Comparison of ENCODE assay signal across 9 mouse cellular contexts in genomic region chr17:86496123-86496771, GRCm38 (mm10). TPM values are rescaled to one million over a fixed set of nuclear protein-coding genes. Genes with fewer than 3 reads are reported as not detected.
DNase-seq lines count a peak whose midpoint lies in the region; ATAC-seq and TF ChIP-seq lines count a peak whose summit lies in the region.
"Had no signal": no experiment of that assay in that cellular context is flagged by ENCODE, and none has a peak within 500 bp of the region (broad histone marks: within the 10 kb centered on the region; RNA-seq: fewer than 3 reads in every experiment).

No protein-coding gene starts in this region.

- no peaks in the 10 kb centered on the region for H3K4me1 ChIP-seq in hindbrain, embryonic 11.5 days (replicated peaks; ENCODE audit: control insufficient read depth, insufficient read depth, low read length)
- H3K4me1 ChIP-seq in hindbrain, embryonic 13.5 days (replicated peaks): peaks cover 5% of the 10 kb centered on the region; the same call in 1 of the 2 replicates
- H3K4me1 ChIP-seq in ES-E14 (ENCODE audit: control insufficient read depth in 2 of 2, insufficient read depth in 2 of 2, low read length in 2 of 2, poor library complexity in 1 of 2): no peaks in the 10 kb centered on the region

- peak; percentile 55; the same call in 1 of the 2 replicates for TF ChIP-seq CTCF in brain, embryonic 14.5 days (IDR thresholded peaks at IDR 0.05; ENCODE audit: borderline replicate concordance, extremely low read depth, insufficient read depth, insufficient read length)

- in situ Hi-C loops in ES-E14 (cut with MboI; ENCODE audit: low sequenced_read_pairs in 2 of 2, unreplicated experiment in 2 of 2): loop anchor here (10.0 to 25.0 kb wide), 2 partner anchors 409 to 741 kb away; no protein-coding TSS in a partner anchor

- no peaks in the 10 kb centered on the region for H3K27me3 ChIP-seq in hindbrain, embryonic 11.5 days (ENCODE audit: control insufficient read depth, insufficient read depth, low read length)
- no peaks in the 10 kb centered on the region for H3K27me3 ChIP-seq in hindbrain, embryonic 13.5 days
- H3K27me3 ChIP-seq: embryonic facial prominence, embryonic 15.5 days had no signal

- peak; percentile 50 for DNase-seq in hindbrain, embryonic 11.5 days (ENCODE audit: low spot score)
- DNase-seq in ES-E14 (ENCODE audit: low read depth, low spot score): peak; percentile 49
- DNase-seq in brain, embryonic 14.5 days (ENCODE audit: low read depth): peak; percentile 79
- DNase-seq in kidney, adult 9 months: peak; percentile 58
- peak; percentile 53 to 64 for DNase-seq in lung, adult 18-20 months
- DNase-seq in thymus, postnatal 14 days: peak; percentile 23

- H3K9me3 ChIP-seq in hindbrain, embryonic 11.5 days (ENCODE audit: control insufficient read depth, low read length): no peaks in the 10 kb centered on the region
- H3K9me3 ChIP-seq in hindbrain, embryonic 13.5 days: no peaks in the 10 kb centered on the region
- H3K9me3 ChIP-seq in ES-E14 (ENCODE audit: control insufficient read depth, insufficient read depth, low read depth, low read length): no peaks in the 10 kb centered on the region
- H3K9me3 ChIP-seq: embryonic facial prominence, embryonic 15.5 days had no signal

- TF ChIP-seq POLR2A in brain, embryonic 14.5 days (IDR thresholded peaks at IDR 0.05; ENCODE audit: borderline replicate concordance, extremely low read depth, insufficient read depth, insufficient read length, poor library complexity, severe bottlenecking): no peak

- H3K27ac ChIP-seq in hindbrain, embryonic 11.5 days (ENCODE audit: low read depth, low read length): no peak overlapping the region
- H3K27ac ChIP-seq in hindbrain, embryonic 13.5 days: no peak overlapping the region
- H3K27ac ChIP-seq in ES-E14 (ENCODE audit: insufficient read depth, low read depth, low read length, poor library complexity, severe bottlenecking): no peak overlapping the region
- H3K27ac ChIP-seq: embryonic facial prominence, embryonic 15.5 days had no signal

- H3K4me2 ChIP-seq in hindbrain, embryonic 11.5 days (replicated peaks; ENCODE audit: low read depth, low read length): no peak overlapping the region
- H3K4me2 ChIP-seq in hindbrain, embryonic 13.5 days: no peak overlapping the region
- H3K4me2 ChIP-seq: embryonic facial prominence, embryonic 15.5 days had no signal

- ATAC-seq in hindbrain, embryonic 11.5 days (ENCODE audit: low FRiP score): no peak
- ATAC-seq in hindbrain, embryonic 13.5 days (ENCODE audit: low FRiP score): no peak
- no peak for ATAC-seq in inflammation-experienced regulatory T-cells, adult 6 months

- H3K4me3 ChIP-seq in hindbrain, embryonic 11.5 days (ENCODE audit: low read depth, low read length): no peak overlapping the region
- H3K4me3 ChIP-seq in hindbrain, embryonic 13.5 days: no peak overlapping the region
- no peak overlapping the region for H3K4me3 ChIP-seq in ES-E14 (ENCODE audit: insufficient read depth in 1 of 2, low read depth in 1 of 2, low read length in 2 of 2, poor library complexity in 1 of 2, severe bottlenecking in 1 of 2)
- H3K4me3 ChIP-seq: embryonic facial prominence, embryonic 15.5 days had no signal

- 92% methylated on average over 9 of the region's 9 CpGs for WGBS in hindbrain, embryonic 11.5 days
- 93% methylated on average over 9 of the region's 9 CpGs for WGBS in hindbrain, embryonic 13.5 days

- no peak overlapping the region for H3K9ac ChIP-seq in hindbrain, embryonic 11.5 days (ENCODE audit: low read depth, low read length)
- no peak overlapping the region for H3K9ac ChIP-seq in hindbrain, embryonic 13.5 days
- no peak overlapping the region for H3K9ac ChIP-seq in ES-E14 (ENCODE audit: insufficient read depth, low read depth, low read length, poor library complexity, severe bottlenecking)
- H3K9ac ChIP-seq: embryonic facial prominence, embryonic 15.5 days had no signal

- no peaks in the 10 kb centered on the region for H3K36me3 ChIP-seq in hindbrain, embryonic 11.5 days (ENCODE audit: control insufficient read depth, insufficient read depth, low read length)
- 0 out of 2 replicates have a peak, but pooled peaks cover 3% of the 10 kb centered on the region for H3K36me3 ChIP-seq in hindbrain, embryonic 13.5 days
- H3K36me3 ChIP-seq in ES-E14 (ENCODE audit: control insufficient read depth, insufficient read depth, low read length, poor library complexity, severe bottlenecking): no peaks in the 10 kb centered on the region
- H3K36me3 ChIP-seq: embryonic facial prominence, embryonic 15.5 days had no signal

TF ChIP-seq in ES-E14, 5 proteins besides CTCF, POLR2A, EP300 and RAD21:
- TF ChIP-seq ZNF384 (IDR thresholded peaks at IDR 0.05; ENCODE audit: low read depth, low read length) (peak; percentile 78), ZC3H11A (IDR thresholded peaks at IDR 0.05; ENCODE audit: borderline replicate concordance, low read depth, low read length) (peak; percentile 82; the same call in 1 of the 2 replicates), HCFC1 (IDR thresholded peaks at IDR 0.05; ENCODE audit: borderline replicate concordance, insufficient read depth, low read length) (no peak), MAFK (IDR thresholded peaks at IDR 0.05; ENCODE audit: insufficient read depth, low read depth, low read length) (no peak), CHD2 (IDR thresholded peaks at IDR 0.05; ENCODE audit: low read depth, low read length) (no peak)

RNA-seq across cellular contexts. Expression of gene Gm10309, which starts 8.8 kb away (rescaled TPM):
- polyA plus RNA-seq in hindbrain, embryonic 11.5 days (2014; fragmentation: Nextera tagmentation; extraction: Ambion mirVana): 0.25 TPM in 1 of 2 replicates, not detected in the other
- 0.25 and 0.35 TPM in 2 replicates for polyA plus RNA-seq in hindbrain, embryonic 13.5 days (2015; fragmentation: Nextera tagmentation; extraction: Ambion mirVana)
- total RNA-seq in ES-E14 (2012; rRNA removed): not detected in 2 replicates
- not detected in 2 replicates for polyA plus RNA-seq in brain, embryonic 14.5 days (2012; rRNA removed)
- 1 to 10 TPM in 2 of 3 experiments, under 1 TPM in 1; 0.35 to 1.3 (median 1.1) TPM for polyA plus RNA-seq in inflammation-experienced regulatory T-cells, adult 6 months (2017; shearing (Covaris generic))

Comparison
In these comparisons a context has a peak if more than half of its experiments do, and no peak if none do; other contexts are left out.
1. DNase-seq: peak in every context shown above with its lines; median percentile 79 in brain, embryonic 14.5 days; 58 in lung, adult 18-20 months; 58 in kidney, adult 9 months; 50 in hindbrain, embryonic 11.5 days; 49 in ES-E14; 23 in thymus, postnatal 14 days.